In genomic region chr4:151519011-151519410, GRCm38 (mm10) we compare ENCODE assay signal across 14 mouse cellular contexts.
"Had no signal": no experiment of that assay in that cellular context is flagged by ENCODE, and none has a peak within 500 bp of the region (broad histone marks: within the 10 kb centered on the region; RNA-seq: fewer than 3 reads in every experiment).

No protein-coding gene starts in this region.

- ATAC-seq: inflammation-experienced regulatory T-cells, adult 6 months; intestine, postnatal 0 days; lung, postnatal 0 days; midbrain, embryonic 13.5 days had no signal

- H3K36me3 ChIP-seq: limb, embryonic 10.5 days; liver, embryonic 15.5 days; midbrain, embryonic 13.5 days had no signal

- H3K27me3 ChIP-seq: liver, embryonic 15.5 days; midbrain, embryonic 13.5 days had no signal

- H3K4me1 ChIP-seq: liver, embryonic 15.5 days had no signal

- DNase-seq: lung, adult 2 months; lung, postnatal 36 days; retina, postnatal 1 day; right cerebral cortex, postnatal 4 days; spleen, adult 18-20 months; thymus, postnatal 36 days had no signal

- H3K4me3 ChIP-seq: left cerebral cortex, adult 2 months; limb, embryonic 10.5 days; liver, embryonic 15.5 days; midbrain, embryonic 13.5 days had no signal

- H3K4me2 ChIP-seq: liver, embryonic 11.5 days; liver, embryonic 15.5 days; midbrain, embryonic 13.5 days had no signal

- H3K9me3 ChIP-seq: limb, embryonic 10.5 days; liver, embryonic 15.5 days; midbrain, embryonic 13.5 days had no signal

- H3K9ac ChIP-seq: liver, embryonic 15.5 days; midbrain, embryonic 13.5 days had no signal

- H3K27ac ChIP-seq: left cerebral cortex, adult 2 months; limb, embryonic 10.5 days; liver, embryonic 15.5 days; midbrain, embryonic 13.5 days had no signal
